ENCODE assay signal across 25 mouse cellular contexts in genomic region chrX:127093036-127093435, GRCm38 (mm10). TPM values are rescaled to one million over a fixed set of nuclear protein-coding genes. Genes with fewer than 3 reads are reported as not detected.
"Had no signal": no experiment of that assay in that cellular context is flagged by ENCODE, and none has a peak within 500 bp of the region (broad histone marks: within the 10 kb centered on the region; RNA-seq: fewer than 3 reads in every experiment).

No protein-coding gene starts in this region.

- H3K9me3 ChIP-seq: midbrain, embryonic 13.5 days; midbrain, embryonic 15.5 days; neural tube, embryonic 13.5 days; neural tube, embryonic 15.5 days had no signal

- H3K27ac ChIP-seq: midbrain, embryonic 13.5 days; midbrain, embryonic 15.5 days; neural tube, embryonic 13.5 days; neural tube, embryonic 15.5 days had no signal

- H3K36me3 ChIP-seq: midbrain, embryonic 13.5 days; midbrain, embryonic 15.5 days; neural tube, embryonic 13.5 days; neural tube, embryonic 15.5 days had no signal

- H3K27me3 ChIP-seq: midbrain, embryonic 13.5 days; midbrain, embryonic 15.5 days; neural tube, embryonic 13.5 days; neural tube, embryonic 15.5 days had no signal

- ATAC-seq: midbrain, embryonic 13.5 days; midbrain, embryonic 15.5 days had no signal

- H3K4me3 ChIP-seq: midbrain, embryonic 13.5 days; midbrain, embryonic 15.5 days; myocyte; neural tube, embryonic 13.5 days; neural tube, embryonic 15.5 days had no signal

- DNase-seq: lung, adult 18-20 months; lung, embryonic 14.5 days; lung, postnatal 10 days; lung, postnatal 4 days; retina, postnatal 1 day; right cerebral cortex, adult 18-20 months; right cerebral cortex, postnatal 25 days; right cerebral cortex, postnatal 4 days; spleen, adult 18-20 months; thymus, adult 18-20 months; thymus, postnatal 14 days; thymus, postnatal 36 days had no signal

- H3K4me1 ChIP-seq: midbrain, embryonic 13.5 days; midbrain, embryonic 15.5 days; neural tube, embryonic 13.5 days; neural tube, embryonic 15.5 days had no signal

RNA-seq across cellular contexts. Expression of gene Gm382, which starts 53.3 kb away (rescaled TPM):
- polyA plus RNA-seq: liver, embryonic 16.5 days; lung, embryonic 14.5 days; lung, embryonic 16.5 days; midbrain, embryonic 11.5 days; midbrain, embryonic 13.5 days; midbrain, embryonic 15.5 days; myocyte; neural tube, embryonic 11.5 days; neural tube, embryonic 13.5 days; neural tube, embryonic 15.5 days; small intestine, adult 2 months; stomach, embryonic 14.5 days; stomach, embryonic 16.5 days; thymus, postnatal 0 days had no signal
